Mouse (Mus musculus) layer of hippocampus, postnatal 25 days (tissue): ENCODE measurements around the gene Nxf1. TPM values are rescaled to one million over a fixed set of nuclear protein-coding genes. Genes with fewer than 3 reads are reported as not detected.
"Not testable (repeated sequence)": the region's sequence is repeated elsewhere in the genome, so short reads cannot be mapped to it uniquely, and the experiment has no call there.

Source experiments
- DNase-seq, 2 experiments: peaks; one replicate each; pipeline ENCODE4 v3.0.0; 2022; ENCODE audit warnings: mixed read lengths in 2 of 2, low spot score in 1 of 2; ENCODE audit errors: extremely low spot score in 1 of 2
- total RNA-seq, 2 experiments: library from RNA; stranded (reverse); gene quantifications; 2 replicates each; pipeline ENCODE4 v1.2.3; 2021

The Nxf1 gene
- 10 to 100 TPM; 75.4 to 95.3 TPM for total RNA-seq

DNA sequence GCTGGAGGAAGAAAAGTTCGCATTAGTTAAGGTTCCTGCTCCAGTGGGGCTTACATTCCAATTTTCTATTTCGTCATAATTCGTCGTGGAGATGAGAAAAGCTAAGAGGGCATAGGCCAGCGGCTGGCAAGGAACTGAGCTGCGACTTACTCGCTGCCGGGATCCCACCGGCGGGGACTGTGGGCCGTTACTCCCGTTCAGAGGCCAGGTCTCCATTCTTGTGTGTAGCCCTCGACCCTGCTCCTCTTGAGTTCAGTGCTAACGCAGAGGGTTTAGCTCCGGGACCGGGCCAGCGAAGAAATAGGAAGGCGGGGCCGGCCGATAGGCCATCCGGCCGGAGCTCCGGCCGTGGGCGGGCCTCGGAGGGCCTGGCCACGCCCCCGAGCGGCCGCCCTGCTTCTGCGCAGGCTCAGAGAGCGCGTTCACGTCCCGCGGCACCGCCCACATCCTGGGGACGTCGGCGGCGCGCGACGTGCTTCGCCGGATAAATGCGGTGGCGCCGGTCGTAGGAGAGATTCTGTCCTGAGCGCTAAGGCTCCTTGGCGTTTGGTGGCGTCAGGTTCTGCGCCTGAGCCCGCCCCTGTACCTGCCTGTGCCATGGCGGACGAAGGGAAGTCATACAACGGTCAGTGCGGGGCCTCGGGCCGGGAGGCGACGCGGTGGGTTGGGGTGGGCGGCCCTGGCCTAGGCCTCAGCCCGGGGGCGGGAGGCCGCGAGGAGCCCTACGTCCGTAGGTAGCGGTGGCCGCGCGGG, at the start of gene Nxf1:
Gene Nxf1 (plus strand): TSS at position 439 of the 753 bp plus-strand sequence.
- peak; percentile 83 to 88 for DNase-seq

- DNase-seq = no peak
Measured at GRCm38 (mm10) chr19:8708954-8709353, 47.9 kb upstream of the Nxf1 start.

- DNase-seq = no peak
Measured at GRCm38 (mm10) chr19:8710057-8710456, 46.8 kb upstream of the Nxf1 start.

DNA sequence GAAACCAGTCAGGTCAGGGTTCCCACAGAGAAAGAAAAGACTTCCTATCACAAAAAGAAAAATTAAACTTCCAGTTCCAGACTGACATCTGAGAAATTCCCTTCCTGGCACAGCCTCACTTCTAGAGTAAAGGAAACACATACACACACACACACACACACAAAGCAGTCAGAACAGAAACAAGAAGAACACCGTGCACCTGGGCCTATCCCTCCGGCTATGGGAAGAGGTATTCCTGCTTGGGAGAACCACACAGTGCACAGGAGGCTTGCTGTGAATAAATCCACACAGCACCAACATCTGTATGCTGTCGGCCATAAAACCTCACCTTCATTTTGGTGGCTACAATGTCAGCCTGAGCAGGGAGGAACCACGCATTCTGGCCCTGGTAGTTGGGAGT, 45.4 kb upstream of the Nxf1 start:
- DNase-seq = no peak

GRCm38 (mm10) chr19:8711949-8712869, 44.7 kb upstream of the Nxf1 start:
- no peak for DNase-seq

- peak in 1 of 2 experiments; percentile 54 for DNase-seq
Measured at GRCm38 (mm10) chr19:8712870-8713305, 44.0 kb upstream of the Nxf1 start.

- DNase-seq = peak; percentile 88 to 93
Measured at GRCm38 (mm10) chr19:8713306-8713996, 43.4 kb upstream of the Nxf1 start.

DNA sequence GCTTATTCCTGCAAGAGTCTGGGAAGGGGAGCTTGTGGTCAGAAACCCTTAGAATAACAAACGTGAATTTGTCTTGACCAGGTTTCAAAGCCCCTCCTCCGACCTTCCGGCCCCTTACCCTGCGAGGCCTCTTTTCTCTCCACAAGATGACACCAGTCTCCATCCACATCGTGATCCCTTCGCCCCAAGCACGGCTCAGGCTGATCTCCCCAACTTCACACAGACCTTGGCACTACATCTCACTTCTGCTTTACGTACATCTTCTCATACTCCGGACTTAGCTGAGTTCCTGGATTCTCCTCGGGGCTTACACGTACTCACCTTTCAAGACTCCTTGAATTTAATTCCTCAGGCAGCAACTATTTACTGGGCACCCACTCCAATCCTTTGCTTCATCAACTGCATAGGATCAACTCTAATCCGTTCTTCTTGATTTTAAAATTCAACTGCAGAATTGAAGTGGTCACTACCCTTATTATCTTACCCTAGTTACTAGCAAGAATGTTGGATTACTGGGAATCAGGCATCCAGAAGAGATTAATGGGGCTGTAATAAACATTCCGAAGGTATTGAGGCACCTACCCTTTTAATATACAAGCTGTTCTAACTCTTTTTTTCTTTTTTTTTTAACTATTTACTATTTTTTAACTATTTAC, 42.7 kb upstream of the Nxf1 start:
- DNase-seq = peak in 1 of 2 experiments; percentile 30

DNA sequence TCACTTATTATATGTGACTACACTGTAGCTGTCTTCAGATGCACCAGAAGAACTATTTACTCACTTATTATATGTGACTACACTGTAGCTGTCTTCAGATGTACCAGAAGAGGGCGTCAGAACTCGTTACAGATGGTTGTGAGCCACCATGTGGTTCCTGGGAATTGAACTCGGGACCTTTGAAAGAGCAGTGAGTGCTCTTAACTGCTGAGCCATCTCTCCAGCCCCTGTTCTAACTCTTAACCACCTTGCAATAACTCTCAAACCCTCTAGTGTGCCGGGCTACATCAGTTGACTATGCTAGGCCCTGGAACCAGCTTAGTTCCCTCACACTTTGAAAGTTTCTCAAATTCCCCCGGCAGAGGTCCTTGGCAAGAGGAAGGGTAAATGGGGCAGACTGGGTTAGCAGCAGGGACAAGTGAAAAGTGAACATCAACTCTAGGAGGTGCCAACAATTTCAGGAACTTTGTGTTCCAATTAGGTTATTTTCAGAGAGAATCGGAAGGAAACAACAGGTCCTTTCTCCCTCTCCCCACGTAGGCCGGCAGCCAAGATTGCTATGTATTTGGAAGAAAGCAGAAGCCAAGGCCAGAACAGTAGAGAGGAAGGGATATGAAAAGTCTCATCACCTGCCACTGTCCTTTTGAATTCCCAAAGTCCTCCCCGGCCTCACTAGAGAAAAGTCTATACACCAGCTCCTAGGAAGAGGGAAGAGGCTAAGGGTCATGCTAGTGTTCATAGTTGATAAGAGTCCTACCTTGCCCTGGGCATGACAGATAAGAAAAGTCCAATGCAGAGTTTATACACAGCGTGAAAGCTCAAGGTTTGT, 42.0 kb upstream of the Nxf1 start:
- DNase-seq = no peak

- DNase-seq = no peak
Measured at GRCm38 (mm10) chr19:8715868-8716766, 40.8 kb upstream of the Nxf1 start.

GRCm38 (mm10) chr19:8716767-8717475, 40.0 kb upstream of the Nxf1 start:
- no peak for DNase-seq

DNA sequence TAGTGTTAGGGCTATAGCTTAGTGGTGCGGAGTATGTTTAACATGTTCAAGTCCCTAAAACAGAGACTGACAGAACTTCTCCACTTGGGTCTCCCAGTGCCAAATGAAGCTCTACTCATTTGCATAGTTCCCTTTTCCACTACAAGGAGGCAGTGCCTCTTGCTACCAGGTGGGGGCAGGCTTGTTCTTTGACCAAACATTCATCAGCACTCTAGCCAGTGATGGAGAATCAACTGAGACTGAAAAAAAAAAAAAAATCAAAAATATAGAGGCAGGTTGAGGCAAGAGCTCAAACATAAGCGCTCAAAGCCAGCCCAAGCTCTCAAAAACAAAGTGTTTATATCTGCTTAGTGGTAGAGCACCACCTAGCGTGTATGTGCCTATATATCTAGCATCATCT, 38.5 kb upstream of the Nxf1 start:
- DNase-seq = peak in 1 of 2 experiments; percentile 31

GRCm38 (mm10) chr19:8719037-8719436, 37.8 kb upstream of the Nxf1 start:
- DNase-seq = not testable (repeated sequence)

DNA sequence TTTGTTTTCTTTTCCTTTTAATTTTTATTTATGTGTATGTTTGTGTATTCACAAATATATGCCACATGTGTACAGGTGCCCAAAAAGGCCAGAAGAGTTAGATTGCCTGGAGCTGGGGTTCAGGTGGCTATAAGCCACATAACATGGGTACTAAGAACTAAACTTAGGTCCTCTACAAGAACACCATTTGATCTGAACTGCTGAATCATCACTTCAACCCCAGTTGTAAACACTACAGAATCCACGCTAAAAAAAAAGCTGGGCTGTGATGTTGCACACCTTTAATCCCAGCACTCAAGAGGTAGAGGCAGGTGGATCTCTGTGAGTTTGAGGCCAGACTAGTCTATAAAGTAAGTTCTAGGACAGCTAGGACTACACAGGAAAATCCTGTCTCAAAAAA, 35.5 kb upstream of the Nxf1 start:
- DNase-seq = no peak

- DNase-seq = no peak
Measured at GRCm38 (mm10) chr19:8722021-8722420, 34.9 kb upstream of the Nxf1 start.

GRCm38 (mm10) chr19:8722559-8722906, 34.3 kb upstream of the Nxf1 start:
- DNase-seq = no peak

- DNase-seq = peak; percentile 77 to 79
Measured at GRCm38 (mm10) chr19:8722907-8723573, 33.8 kb upstream of the Nxf1 start, which contains the start of gene Slc3a2. Gene Slc3a2, minus strand, starts transcription at chr19:8723369.
